Mouse (Mus musculus) E14TG2a.4 (cell line): Measurements from ENCODE around the gene Abcf1.

ENCODE experiments used
- CTCF ChIP-seq: conservative IDR thresholded peaks from 2 replicates; pipeline ENCODE4 v1.5.1; 2014; ENCODE audit warnings: low read length
- NANOG ChIP-seq: IDR thresholded peaks from 2 replicates; pipeline ENCODE4 v1.6.1; 2014; ENCODE audit warnings: borderline replicate concordance, low read length, mixed read lengths
- POU5F1 ChIP-seq: IDR thresholded peaks from 2 replicates; pipeline ENCODE4 v1.6.1; 2014; ENCODE audit warnings: low read length, borderline replicate concordance

DNA sequence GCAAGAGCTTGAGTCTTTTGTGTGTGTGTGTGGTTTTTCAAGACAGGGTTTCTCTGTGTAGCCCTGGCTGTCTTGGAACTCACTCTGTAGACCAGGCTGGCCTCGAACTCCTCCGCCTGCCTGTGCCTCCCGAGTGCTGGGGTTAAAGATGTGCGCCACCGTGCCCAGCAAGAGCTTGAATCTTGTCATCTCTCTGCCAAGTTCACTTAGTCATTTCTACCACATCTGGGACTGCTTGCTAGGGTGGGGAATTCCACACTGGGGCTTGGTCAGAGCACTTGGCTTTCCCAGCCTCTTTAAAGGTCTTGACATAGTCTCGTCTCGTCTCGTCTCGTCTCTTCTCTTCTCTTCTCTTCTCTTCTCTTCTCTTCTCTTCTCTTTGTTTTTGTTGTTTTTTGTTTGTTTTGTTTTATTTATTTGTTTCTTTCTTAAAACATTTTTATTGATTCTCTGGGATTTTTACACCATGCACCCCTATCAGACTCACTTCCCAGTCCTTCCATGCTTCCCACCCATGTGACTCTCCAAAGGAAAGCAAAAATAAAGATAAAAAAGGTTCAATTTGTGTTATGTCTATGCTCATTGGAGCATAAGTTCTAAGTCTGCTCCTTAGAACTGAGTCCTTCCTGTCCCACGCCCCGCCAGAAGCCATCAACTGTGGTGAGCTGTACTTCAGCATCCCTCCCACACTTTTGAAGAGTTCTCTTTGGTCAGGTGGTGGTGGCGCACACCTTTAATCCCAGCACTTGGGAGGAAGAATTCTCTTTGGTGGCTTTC lies 31.7 kb upstream of the Abcf1 start:
- no peak for TF ChIP-seq CTCF
- TF ChIP-seq NANOG: no peak
- no peak for TF ChIP-seq POU5F1
